ENCODE assay signal across 14 mouse cellular contexts in the genomic region with DNA sequence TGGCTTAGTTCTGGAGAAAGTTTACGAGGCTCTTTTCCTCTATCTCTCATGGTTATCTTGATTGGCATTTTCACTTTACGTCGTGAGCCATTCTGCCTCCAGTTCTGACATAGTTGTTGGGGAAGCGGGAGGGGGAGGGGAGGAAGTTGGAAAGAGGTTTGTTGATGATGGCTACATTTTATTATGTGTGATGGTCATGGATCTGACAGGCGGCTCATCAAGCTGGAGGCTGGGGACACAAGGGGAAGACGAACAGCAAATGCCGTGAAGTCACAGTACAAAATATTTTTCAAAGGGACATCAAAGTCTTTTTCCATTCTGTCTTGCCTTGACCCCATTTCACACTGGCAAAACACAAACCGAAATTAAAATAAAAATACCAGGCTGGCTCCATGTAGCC.
DNase-seq lines count a peak whose midpoint lies in the region; ATAC-seq and TF ChIP-seq lines count a peak whose summit lies in the region.
"Had no signal": no experiment of that assay in that cellular context is flagged by ENCODE, and none has a peak within 500 bp of the region (broad histone marks: within the 10 kb centered on the region; RNA-seq: fewer than 3 reads in every experiment).

No protein-coding gene starts in this region.

- no peak overlapping the region for H3K9ac ChIP-seq in kidney, postnatal 0 days (ENCODE audit: low read depth, low read length)
- H3K9ac ChIP-seq in limb, embryonic 11.5 days (ENCODE audit: low read length), result no peak overlapping the region
- H3K9ac ChIP-seq: heart, embryonic 12.5 days; liver, embryonic 14.5 days; midbrain, embryonic 13.5 days had no signal

- no peak overlapping the region for H3K4me2 ChIP-seq in kidney, postnatal 0 days (ENCODE audit: low read length)
- H3K4me2 ChIP-seq in limb, embryonic 11.5 days (ENCODE audit: low read depth, severe bottlenecking), result no peak overlapping the region
- H3K4me2 ChIP-seq: heart, embryonic 12.5 days; midbrain, embryonic 13.5 days had no signal

- H3K9me3 ChIP-seq in kidney, postnatal 0 days (replicated peaks; ENCODE audit: low read length), result no peaks in the 10 kb centered on the region
- H3K9me3 ChIP-seq in limb, embryonic 11.5 days (ENCODE audit: control insufficient read depth, low read length), result no peaks in the 10 kb centered on the region
- no peaks in the 10 kb centered on the region for H3K9me3 ChIP-seq in heart, embryonic 10.5 days
- H3K9me3 ChIP-seq: heart, embryonic 12.5 days; midbrain, embryonic 13.5 days had no signal

- DNase-seq in kidney, postnatal 0 days (ENCODE audit: low spot score), result peak; percentile 62
- DNase-seq in kidney, adult 18-20 months, result no peak
- DNase-seq in adrenal gland, postnatal 14 days, result peak; percentile 73
- peak; percentile 48 for DNase-seq in limb, embryonic 11.5 days (ENCODE audit: low spot score)
- DNase-seq in lung, postnatal 4 days, result peak; percentile 65 to 77
- DNase-seq in frontal cortex, postnatal 36 days (ENCODE audit: low spot score in 2 of 2), result no peak
- no peak for DNase-seq in heart, embryonic 10.5 days (ENCODE audit: low spot score)
- DNase-seq: cerebellum, postnatal 36 days; gastrocnemius, postnatal 14 days; thymus, postnatal 14 days had no signal

- peaks cover 36% of the 10 kb centered on the region for H3K4me1 ChIP-seq in kidney, postnatal 0 days (replicated peaks; ENCODE audit: insufficient read depth, low read length)
- H3K4me1 ChIP-seq in limb, embryonic 11.5 days (ENCODE audit: control insufficient read depth, insufficient read depth, low read length), result peaks cover 26% of the 10 kb centered on the region
- peaks cover 29% of the 10 kb centered on the region for H3K4me1 ChIP-seq in heart, embryonic 10.5 days

- no peak overlapping the region for H3K4me3 ChIP-seq in kidney, postnatal 0 days (replicated peaks; ENCODE audit: low read depth, low read length)
- H3K4me3 ChIP-seq in limb, embryonic 11.5 days (ENCODE audit: low read depth, low read length), result no peak overlapping the region
- no peak overlapping the region for H3K4me3 ChIP-seq in heart, embryonic 10.5 days
- H3K4me3 ChIP-seq: heart, embryonic 12.5 days; midbrain, embryonic 13.5 days had no signal

- peak overlapping the region; percentile 47 for H3K27ac ChIP-seq in kidney, postnatal 0 days
- no peak overlapping the region; the same call in 1 of the 2 replicates for H3K27ac ChIP-seq in limb, embryonic 11.5 days (replicated peaks; ENCODE audit: low read depth, low read length)
- H3K27ac ChIP-seq in heart, embryonic 10.5 days, result no peak overlapping the region
- H3K27ac ChIP-seq: liver, embryonic 14.5 days; midbrain, embryonic 13.5 days had no signal

- no peaks in the 10 kb centered on the region for H3K36me3 ChIP-seq in kidney, postnatal 0 days (ENCODE audit: insufficient read depth, low read length)
- H3K36me3 ChIP-seq in limb, embryonic 11.5 days (ENCODE audit: control insufficient read depth, insufficient read depth, low read length), result no peaks in the 10 kb centered on the region
- H3K36me3 ChIP-seq in heart, embryonic 10.5 days, result no peaks in the 10 kb centered on the region
- H3K36me3 ChIP-seq: heart, embryonic 12.5 days; midbrain, embryonic 13.5 days had no signal

- WGBS in kidney, postnatal 0 days, result 32% methylated on average over 8 of the region's 8 CpGs
- 16% methylated on average over 8 of the region's 8 CpGs for WGBS in limb, embryonic 11.5 days
- 57% methylated on average over 8 of the region's 8 CpGs for WGBS in heart, embryonic 10.5 days

- no peak for TF ChIP-seq CTCF in kidney, postnatal 0 days (IDR thresholded peaks at IDR 0.05; ENCODE audit: low read depth)

- no peaks in the 10 kb centered on the region for H3K27me3 ChIP-seq in kidney, postnatal 0 days (ENCODE audit: insufficient read depth, low read length)
- no peaks in the 10 kb centered on the region for H3K27me3 ChIP-seq in limb, embryonic 11.5 days (ENCODE audit: control insufficient read depth, insufficient read depth, low read length)
- no peaks in the 10 kb centered on the region for H3K27me3 ChIP-seq in heart, embryonic 10.5 days (ENCODE audit: insufficient read depth, poor library complexity, severe bottlenecking)
- H3K27me3 ChIP-seq: heart, embryonic 12.5 days had no signal

- no peak for ATAC-seq in kidney, postnatal 0 days (replicated peaks; ENCODE audit: low FRiP score, low read depth)
- ATAC-seq in limb, embryonic 11.5 days (ENCODE audit: insufficient number of reproducible peaks, low FRiP score, low TSS enrichment, low read depth), result no peak
- ATAC-seq: forebrain, embryonic 16.5 days; midbrain, embryonic 13.5 days had no signal

Comparison
In these comparisons a context has a peak if more than half of its experiments do, and no peak if none do; other contexts are left out.
1. DNase-seq: peak in kidney, postnatal 0 days (single experiment), adrenal gland, postnatal 14 days (single experiment), limb, embryonic 11.5 days (single experiment) and lung, postnatal 4 days (2 of 2); none in kidney, adult 18-20 months (single experiment), frontal cortex, postnatal 36 days (0 of 2) and heart, embryonic 10.5 days (single experiment).